Mouse (Mus musculus) MEL (cell line): Measurements from ENCODE around the gene Acp1. TPM values are rescaled to one million over a fixed set of nuclear protein-coding genes. Genes with fewer than 3 reads are reported as not detected.
A peak's percentile ranks its signal among the peaks of the same experiment; 100 is the strongest.

Source experiments
- DNase-seq: peaks from one replicate; pipeline ENCODE4 v3.0.0; 2011; ENCODE audit warnings: low read depth, low spot score
- H3K27ac ChIP-seq: 2 replicates; pipeline ENCODE4 v1.5.1; 2012; ENCODE audit warnings: low read depth, mild to moderate bottlenecking, control low read depth, low read length, moderate library complexity; ENCODE audit not compliant: control insufficient read depth
- H3K27me3 ChIP-seq, 2 experiments: fragments of 150-350 bp in 1 of 2; sonication (generic) in 1 of 2; 2 replicates each; pipeline ENCODE4 v1.6.1; 2012; ENCODE audit warnings: low read length in 2 of 2, mild to moderate bottlenecking in 2 of 2, improper control_type of control experiment in 1 of 2, moderate library complexity in 1 of 2; ENCODE audit not compliant: insufficient read depth in 2 of 2, control insufficient read depth in 1 of 2
- H3K36me3 ChIP-seq, 2 experiments: 2 replicates each; pipeline ENCODE4 v1.6.1; 2012 to 2014; ENCODE audit warnings: low read length in 2 of 2, improper control_type of control experiment in 1 of 2, inconsistent platforms in 1 of 2, mild to moderate bottlenecking in 1 of 2; ENCODE audit not compliant: insufficient read depth in 2 of 2, control insufficient read depth in 1 of 2
- H3K4me1 ChIP-seq, 2 experiments: fragments of 150-350 bp in 1 of 2; sonication (generic) in 1 of 2; 2 replicates each; pipeline ENCODE4 v1.6.1; 2012; ENCODE audit warnings: low read length in 2 of 2, improper control_type of control experiment in 1 of 2, mild to moderate bottlenecking in 1 of 2; ENCODE audit not compliant: insufficient read depth in 2 of 2, control insufficient read depth in 1 of 2
- H3K4me3 ChIP-seq, 2 experiments: fragments of 150-350 bp in 1 of 2; sonication (generic) in 1 of 2; 2 replicates each; pipeline ENCODE4 v1.5.1; 2012; ENCODE audit warnings: low read depth in 2 of 2, low read length in 2 of 2, mild to moderate bottlenecking in 2 of 2, moderate library complexity in 2 of 2, control low read depth in 1 of 2, improper control_type of control experiment in 1 of 2; ENCODE audit not compliant: control insufficient read depth in 1 of 2, insufficient read depth in 1 of 2
- H3K79me2 ChIP-seq: 2 replicates; pipeline ENCODE4 v1.6.1; 2012; ENCODE audit warnings: mild to moderate bottlenecking, low read length, moderate library complexity; ENCODE audit not compliant: control insufficient read depth, poor library complexity, insufficient read depth
- H3K9ac ChIP-seq: 2 replicates; pipeline ENCODE4 v1.6.1; 2012; ENCODE audit warnings: low read depth, mild to moderate bottlenecking, control low read depth, low read length, moderate library complexity; ENCODE audit not compliant: control insufficient read depth, poor library complexity, severe bottlenecking
- H3K9me3 ChIP-seq: fragments of 150-350 bp; sonication (generic); replicated peaks from 2 replicates; pipeline ENCODE4 v1.6.1; 2012; ENCODE audit warnings: mild to moderate bottlenecking, low read length, improper control_type of control experiment, moderate library complexity; ENCODE audit not compliant: insufficient read depth
- BHLHE40 ChIP-seq: IDR thresholded peaks from 2 replicates; pipeline ENCODE4 v1.6.1; 2012; ENCODE audit warnings: low read depth, mild to moderate bottlenecking, inconsistent platforms, low read length, improper control_type of control experiment, borderline replicate concordance
- ELF1 ChIP-seq: IDR thresholded peaks from 2 replicates; pipeline ENCODE4 v1.6.1; 2014; ENCODE audit warnings: low read depth, mild to moderate bottlenecking, inconsistent platforms, low read length, improper control_type of control experiment, moderate library complexity
- ETS1 ChIP-seq: IDR thresholded peaks from 2 replicates; pipeline ENCODE4 v1.6.1; 2012; ENCODE audit warnings: low read depth, mild to moderate bottlenecking, inconsistent platforms, low read length, improper control_type of control experiment, moderate library complexity
- GABPA ChIP-seq: IDR thresholded peaks from 2 replicates; pipeline ENCODE4 v1.6.1; 2012; ENCODE audit warnings: low read depth, mild to moderate bottlenecking, inconsistent platforms, low read length, improper control_type of control experiment, moderate library complexity
- JUND ChIP-seq: IDR thresholded peaks from 2 replicates; pipeline ENCODE4 v1.6.1; 2011; ENCODE audit warnings: low read depth, mild to moderate bottlenecking, improper control_type of control experiment, low read length
- MAZ ChIP-seq: IDR thresholded peaks from 2 replicates; pipeline ENCODE4 v1.6.1; 2012; ENCODE audit warnings: low read depth, mild to moderate bottlenecking, inconsistent platforms, low read length, improper control_type of control experiment
- MEF2A ChIP-seq: IDR thresholded peaks from 2 replicates; pipeline ENCODE4 v1.6.1; 2014; ENCODE audit warnings: low read depth, mild to moderate bottlenecking, inconsistent platforms, low read length, improper control_type of control experiment; ENCODE audit not compliant: poor library complexity, insufficient replicate concordance, severe bottlenecking; ENCODE audit errors: extremely low read depth
- NELFE ChIP-seq: IDR thresholded peaks from 2 replicates; pipeline ENCODE4 v1.6.1; 2011; ENCODE audit warnings: low read depth, low read length, improper control_type of control experiment
- POLR2A ChIP-seq, 2 experiments: IDR thresholded peaks; 2 replicates each; pipeline ENCODE4 v1.6.1; 2011 to 2012; ENCODE audit warnings: low read length in 2 of 2, mild to moderate bottlenecking in 2 of 2, control low read depth in 1 of 2, improper control_type of control experiment in 1 of 2, low read depth in 1 of 2, moderate library complexity in 1 of 2; ENCODE audit not compliant: control insufficient read depth in 1 of 2, insufficient read depth in 1 of 2, poor library complexity in 1 of 2
- POLR2AphosphoS2 ChIP-seq: IDR thresholded peaks from 2 replicates; pipeline ENCODE4 v1.6.1; 2011; ENCODE audit warnings: low read length, improper control_type of control experiment
- POLR2AphosphoS5 ChIP-seq: IDR thresholded peaks from 2 replicates; pipeline ENCODE4 v1.6.1; 2012; ENCODE audit warnings: low read depth, borderline replicate concordance, mild to moderate bottlenecking, inconsistent platforms, low read length, moderate library complexity, mixed read lengths
- SIN3A ChIP-seq: IDR thresholded peaks from 2 replicates; pipeline ENCODE4 v1.6.1; 2012; ENCODE audit warnings: low read length, improper control_type of control experiment, inconsistent platforms
- TAL1 ChIP-seq: IDR thresholded peaks from 2 replicates; pipeline ENCODE4 v1.6.1; 2012; ENCODE audit warnings: mild to moderate bottlenecking, inconsistent platforms, low read length, moderate library complexity, mixed read lengths
- UBTF ChIP-seq: IDR thresholded peaks from 2 replicates; pipeline ENCODE4 v1.6.1; 2012; ENCODE audit warnings: low read depth, mild to moderate bottlenecking, inconsistent platforms, low read length, improper control_type of control experiment, moderate library complexity, borderline replicate concordance; ENCODE audit not compliant: insufficient read depth
- USF1 ChIP-seq: IDR thresholded peaks from 2 replicates; pipeline ENCODE4 v1.6.1; 2014; ENCODE audit warnings: low read depth, mild to moderate bottlenecking, inconsistent platforms, low read length, improper control_type of control experiment, moderate library complexity
- USF2 ChIP-seq, 2 experiments: IDR thresholded peaks; 2 replicates each; pipeline ENCODE4 v1.6.1; 2011 to 2012; ENCODE audit warnings: improper control_type of control experiment in 2 of 2, low read length in 2 of 2, borderline replicate concordance in 1 of 2, inconsistent platforms in 1 of 2, low read depth in 1 of 2, mild to moderate bottlenecking in 1 of 2; ENCODE audit not compliant: insufficient read depth in 1 of 2
- polyA plus RNA-seq, 2 experiments: library from polyadenylated mRNA; stranded (reverse) in 1 of 2; unstranded in 1 of 2; fragments of >175 nt in 1 of 2; fragments of >200 nt in 1 of 2; gene quantifications; 2 replicates each; pipeline versions ENCODE4 v1.2.1 to v1.2.4; 2012; ENCODE audit warnings: low replicate concordance in 2 of 2, low read depth in 1 of 2; ENCODE audit not compliant: insufficient read length in 2 of 2, insufficient read depth in 1 of 2, missing spikeins in 1 of 2
- total RNA-seq: library from RNA; depleted of rRNA; stranded (reverse); fragments of 300-350 nt; gene quantifications from 2 replicates; pipeline ENCODE4 v1.2.3, GENCODE M21; 2012

The Acp1 gene
- total and polyA plus RNA-seq, 3 experiments, result 59.2 to 93.9 TPM; not detected in 1

DNA sequence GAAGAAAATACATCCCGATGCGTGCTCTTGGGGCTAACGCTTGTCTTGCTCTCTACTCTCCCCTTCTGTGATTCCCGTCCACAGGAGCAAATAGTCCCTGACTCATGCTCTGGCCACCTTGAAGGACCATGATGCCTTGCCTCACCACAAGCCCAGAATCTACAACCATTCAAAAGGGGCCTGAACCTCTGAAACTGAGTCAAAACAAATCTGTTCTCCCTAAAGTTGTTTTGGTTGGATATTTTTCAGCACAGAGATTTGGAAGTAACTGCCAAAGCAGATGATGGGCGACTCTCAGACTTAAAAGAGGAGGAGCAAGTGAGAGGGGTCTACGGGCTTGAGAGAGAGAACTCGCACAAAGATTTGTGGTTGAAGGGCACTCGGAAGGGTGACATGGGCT lies 529 bp downstream of the Acp1 start:
- H3K4me1 ChIP-seq, result peaks cover 0 to 13% of the 10 kb centered on the region in 2 experiments; a peak in 3 of 4 replicates

DNA sequence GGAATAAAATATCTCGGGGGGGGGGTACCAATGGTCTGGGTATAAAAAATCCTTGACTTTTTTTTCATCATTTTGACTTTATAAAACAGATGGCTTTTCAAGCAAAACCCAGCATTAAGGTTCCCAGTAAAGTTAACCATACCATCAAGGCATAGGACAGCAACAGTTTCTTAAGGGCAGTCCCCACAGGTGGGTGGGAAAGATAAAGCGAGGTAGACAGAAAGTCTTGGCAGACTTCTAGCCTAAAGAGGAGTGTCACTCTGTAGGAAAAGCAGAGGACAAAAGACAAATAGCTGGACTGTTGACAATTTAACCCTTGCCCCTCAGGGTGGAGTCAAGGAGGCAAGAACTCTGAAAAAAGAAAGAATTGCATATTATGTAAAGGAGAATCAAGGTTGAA lies 1.5 kb downstream of the Acp1 start:
- Histone ChIP-seq H3K9me3 (no peaks in the 10 kb centered on the region), H3K4me1 (peaks cover 0 to 13% of the 10 kb centered on the region in 2 experiments; a peak in 3 of 4 replicates), H3K4me3 (no peak overlapping the region), H3K27ac (no peak overlapping the region), H3K36me3 (peaks cover 0 to 17% of the 10 kb centered on the region in 2 experiments; a peak in 3 of 4 replicates), H3K27me3 (no peaks in the 10 kb centered on the region), H3K9ac (no peak overlapping the region), H3K79me2 (peaks cover 19% of the 10 kb centered on the region)
- DNase-seq, result peak; percentile 20
- TF ChIP-seq POLR2AphosphoS2, result no peak
- TF ChIP-seq SIN3A, result no peak
- TF ChIP-seq MAZ, result no peak
- TF ChIP-seq ELF1, result no peak
- TF ChIP-seq MEF2A, result no peak
- TF ChIP-seq TAL1, result peak; percentile 41; the same call in 1 of the 2 replicates
- TF ChIP-seq GABPA, result no peak

More for the DNA sequence above, 529 bp downstream of the Acp1 start:
- peak overlapping the region; percentile 88 to 100 for H3K4me3 ChIP-seq
- peak overlapping the region; percentile 30; the same call in 1 of the 2 replicates for H3K27ac ChIP-seq
- DNase-seq, result no peak
- peak overlapping the region; percentile 92 for H3K9ac ChIP-seq
- no peak for TF ChIP-seq JUND
- 0 out of 2 replicates have a peak, but pooled peaks have one; percentile 30 for TF ChIP-seq MAZ
- TF ChIP-seq, all 39 proteins: peak for 1
- no peaks in the 10 kb centered on the region for H3K9me3 ChIP-seq
- H3K36me3 ChIP-seq, result peaks cover 0 to 17% of the 10 kb centered on the region in 2 experiments; a peak in 3 of 4 replicates
- peaks cover 19% of the 10 kb centered on the region for H3K79me2 ChIP-seq
- H3K27me3 ChIP-seq, result no peaks in the 10 kb centered on the region

DNA sequence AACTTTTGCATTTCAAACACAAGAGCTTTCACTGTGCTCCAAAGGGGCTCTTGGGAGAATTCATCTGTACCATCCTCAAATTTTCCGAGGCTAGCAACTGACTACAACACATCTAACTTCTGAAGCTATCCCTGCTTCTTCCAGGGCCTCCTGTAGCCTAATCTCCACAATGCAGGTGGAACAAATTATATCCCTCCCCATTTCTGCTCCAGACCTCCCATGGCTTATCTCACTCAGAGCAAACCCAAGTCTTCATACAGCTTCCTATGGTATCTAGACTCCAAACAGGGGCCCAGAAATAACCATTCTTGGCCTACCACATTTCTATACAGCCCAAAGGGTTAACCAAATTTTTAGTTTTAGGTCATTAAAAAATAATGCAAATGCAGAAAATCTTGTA lies 2.7 kb downstream of the Acp1 start:
- H3K4me3 ChIP-seq, result no peak overlapping the region
- no peak overlapping the region for H3K9ac ChIP-seq
- H3K79me2 ChIP-seq, result peaks cover 19% of the 10 kb centered on the region
- peaks cover 0 to 13% of the 10 kb centered on the region in 2 experiments; a peak in 3 of 4 replicates for H3K4me1 ChIP-seq
- H3K9me3 ChIP-seq, result no peaks in the 10 kb centered on the region
- no peak overlapping the region for H3K27ac ChIP-seq
- no peak for TF ChIP-seq USF1
- no peak for TF ChIP-seq MAZ
- TF ChIP-seq POLR2AphosphoS5, result no peak
- no peak for TF ChIP-seq ETS1
- TF ChIP-seq NELFE, result no peak
- TF ChIP-seq POLR2A (IDR thresholded peaks at IDR 0.05; ENCODE audit: control insufficient read depth in 1 of 2, insufficient read depth in 1 of 2, low read depth in 1 of 2, low read length in 2 of 2, poor library complexity in 1 of 2), result no peak
- TF ChIP-seq UBTF, result no peak
- TF ChIP-seq USF2 (IDR thresholded peaks at IDR 0.05; ENCODE audit: borderline replicate concordance in 1 of 2, insufficient read depth in 1 of 2, low read depth in 1 of 2, low read length in 2 of 2), result no peak
- no peak for TF ChIP-seq BHLHE40
- H3K27me3 ChIP-seq, result no peaks in the 10 kb centered on the region
- peak; percentile 8 for DNase-seq
- peaks cover 3 to 17% of the 10 kb centered on the region in 2 experiments for H3K36me3 ChIP-seq
